Comparison of ENCODE assay signal across 24 mouse cellular contexts in genomic region chrX:134873651-134874050, GRCm38 (mm10).
A peak's percentile ranks its signal among the peaks of the same experiment; 100 is the strongest.
DNase-seq lines count a peak whose midpoint lies in the region; ATAC-seq lines count a peak whose summit lies in the region.
"Had no signal": no experiment of that assay in that cellular context is flagged by ENCODE, and none has a peak within 500 bp of the region (broad histone marks: within the 10 kb centered on the region; RNA-seq: fewer than 3 reads in every experiment).

No protein-coding gene starts in this region.

- ATAC-seq in heart, embryonic 12.5 days (ENCODE audit: insufficient number of reproducible peaks, low FRiP score), result no peak
- no peak for ATAC-seq in kidney, embryonic 16.5 days (ENCODE audit: low FRiP score, low TSS enrichment)
- no peak for ATAC-seq in intestine, embryonic 16.5 days
- ATAC-seq: forebrain, postnatal 0 days; hindbrain, postnatal 0 days; intestine, postnatal 0 days had no signal

- H3K27ac ChIP-seq in heart, embryonic 12.5 days (ENCODE audit: poor library complexity, severe bottlenecking), result no peak overlapping the region
- no peak overlapping the region for H3K27ac ChIP-seq in kidney, embryonic 16.5 days (ENCODE audit: low read length)
- H3K27ac ChIP-seq in intestine, embryonic 16.5 days (ENCODE audit: low read length), result no peak overlapping the region
- H3K27ac ChIP-seq: embryonic facial prominence, embryonic 12.5 days; heart, adult 2 months; hindbrain, postnatal 0 days; layer of hippocampus, adult 2 months; limb, embryonic 10.5 days; liver, embryonic 15.5 days; stomach, postnatal 0 days had no signal

- peak; percentile 91 for DNase-seq in heart, adult 11 months
- peak; percentile 2 for DNase-seq in kidney, postnatal 14 days
- peak; percentile 9 for DNase-seq in adrenal gland, postnatal 10 days
- DNase-seq in adrenal gland, postnatal 36 days, result peak; percentile 17 to 27
- DNase-seq: cerebellum, adult 2 months; cerebellum, postnatal 25 days; forebrain, postnatal 0 days; gastrocnemius, postnatal 14 days; heart, adult 2 months; kidney, postnatal 10 days; liver; lung, postnatal 10 days; thymus, postnatal 25 days had no signal

- WGBS in heart, embryonic 12.5 days, result 58% methylated on average over 1 of the region's 1 CpGs
- 28% methylated on average over 1 of the region's 1 CpGs for WGBS in kidney, embryonic 16.5 days
- 52% methylated on average over 1 of the region's 1 CpGs for WGBS in intestine, embryonic 16.5 days

- H3K4me3 ChIP-seq in heart, embryonic 12.5 days, result no peak overlapping the region
- no peak overlapping the region for H3K4me3 ChIP-seq in kidney, embryonic 16.5 days (ENCODE audit: low read length)
- H3K4me3 ChIP-seq in intestine, embryonic 16.5 days (ENCODE audit: low read length), result no peak overlapping the region
- H3K4me3 ChIP-seq: embryonic facial prominence, embryonic 12.5 days; heart, adult 2 months; layer of hippocampus, adult 2 months; limb, embryonic 10.5 days; liver, embryonic 15.5 days had no signal

- H3K9me3 ChIP-seq in heart, embryonic 12.5 days (replicated peaks), result no peaks in the 10 kb centered on the region
- no peaks in the 10 kb centered on the region for H3K9me3 ChIP-seq in kidney, embryonic 16.5 days (ENCODE audit: low read length)
- H3K9me3 ChIP-seq in intestine, embryonic 16.5 days (ENCODE audit: control insufficient read depth, low read length), result no peaks in the 10 kb centered on the region
- H3K9me3 ChIP-seq: embryonic facial prominence, embryonic 12.5 days; limb, embryonic 10.5 days; liver, embryonic 15.5 days had no signal

- H3K36me3 ChIP-seq in heart, embryonic 12.5 days, result no peaks in the 10 kb centered on the region
- H3K36me3 ChIP-seq in kidney, embryonic 16.5 days (ENCODE audit: insufficient read depth, low read length), result no peaks in the 10 kb centered on the region
- no peaks in the 10 kb centered on the region for H3K36me3 ChIP-seq in intestine, embryonic 16.5 days (ENCODE audit: control insufficient read depth, insufficient read depth, low read length)
- H3K36me3 ChIP-seq: embryonic facial prominence, embryonic 12.5 days; limb, embryonic 10.5 days; liver, embryonic 15.5 days had no signal

- no peaks in the 10 kb centered on the region for H3K27me3 ChIP-seq in heart, embryonic 12.5 days (replicated peaks)
- H3K27me3 ChIP-seq in kidney, embryonic 16.5 days (ENCODE audit: insufficient read depth, low read length), result peaks cover 7% of the 10 kb centered on the region; the same call in 1 of the 2 replicates
- H3K27me3 ChIP-seq in intestine, embryonic 16.5 days (replicated peaks; ENCODE audit: control insufficient read depth, insufficient read depth, low read length), result no peaks in the 10 kb centered on the region
- H3K27me3 ChIP-seq: liver, embryonic 15.5 days had no signal

- H3K4me1 ChIP-seq in heart, embryonic 12.5 days (replicated peaks), result no peaks in the 10 kb centered on the region
- H3K4me1 ChIP-seq in kidney, embryonic 16.5 days (ENCODE audit: insufficient read depth, low read length), result no peaks in the 10 kb centered on the region
- no peaks in the 10 kb centered on the region for H3K4me1 ChIP-seq in intestine, embryonic 16.5 days (ENCODE audit: control insufficient read depth, insufficient read depth, low read length)
- H3K4me1 ChIP-seq: embryonic facial prominence, embryonic 12.5 days; limb, embryonic 10.5 days; liver, embryonic 15.5 days had no signal

- no peak overlapping the region for H3K4me2 ChIP-seq in heart, embryonic 12.5 days
- no peak overlapping the region for H3K4me2 ChIP-seq in kidney, embryonic 16.5 days (replicated peaks; ENCODE audit: low read depth, low read length)
- no peak overlapping the region for H3K4me2 ChIP-seq in intestine, embryonic 16.5 days (ENCODE audit: low read depth, low read length)
- H3K4me2 ChIP-seq: embryonic facial prominence, embryonic 12.5 days; liver, embryonic 15.5 days; midbrain, embryonic 11.5 days had no signal

- no peak overlapping the region for H3K9ac ChIP-seq in heart, embryonic 12.5 days
- no peak overlapping the region for H3K9ac ChIP-seq in kidney, embryonic 16.5 days (replicated peaks; ENCODE audit: low read length)
- H3K9ac ChIP-seq in intestine, embryonic 16.5 days (ENCODE audit: low read depth, low read length), result no peak overlapping the region
- H3K9ac ChIP-seq: embryonic facial prominence, embryonic 12.5 days; forebrain, postnatal 0 days; liver, embryonic 15.5 days had no signal

Comparison
In these comparisons a context has a peak if more than half of its experiments do, and no peak if none do; other contexts are left out.
1. DNase-seq: peak in every context shown above with its lines; median percentile 91 in heart, adult 11 months; 22 in adrenal gland, postnatal 36 days; 9 in adrenal gland, postnatal 10 days; 2 in kidney, postnatal 14 days.